Mouse (Mus musculus) CD4-positive, CD25-positive, alpha-beta regulatory T cell, adult 4 months (primary cell): ENCODE measurements around the gene Tshz2. TPM values are rescaled to one million over a fixed set of nuclear protein-coding genes. Genes with fewer than 3 reads are reported as not detected.
A peak's percentile ranks its signal among the peaks of the same experiment; 100 is the strongest.

Source experiments
- ATAC-seq: one replicate; pipeline ENCODE4 v1.8.0; 2017
- polyA plus RNA-seq, 2 experiments: library from polyadenylated mRNA; unstranded; fragments of 100-300 nt; shearing (Covaris generic); gene quantifications; one replicate each; pipeline ENCODE4 v1.2.1; 2017

Gene Tshz2
- polyA plus RNA-seq, 2 experiments from 2014 or later = 0.83 TPM; not detected in 1

- no peak for ATAC-seq
Measured at GRCm38 (mm10) chr2:170050651-170051050, 417.8 kb downstream of the Tshz2 start.

GRCm38 (mm10) chr2:170051441-170051840 lies 418.6 kb downstream of the Tshz2 start:
- no peak for ATAC-seq

- no peak for ATAC-seq
Measured at GRCm38 (mm10) chr2:170054943-170055342, 422.1 kb downstream of the Tshz2 start.

- ATAC-seq = peak; percentile 64
Measured at GRCm38 (mm10) chr2:170055413-170055812, 422.6 kb downstream of the Tshz2 start.

GRCm38 (mm10) chr2:170058774-170059173 lies 426.0 kb downstream of the Tshz2 start:
- ATAC-seq = no peak

- no peak for ATAC-seq
Measured at GRCm38 (mm10) chr2:170060066-170060465, 427.3 kb downstream of the Tshz2 start.

GRCm38 (mm10) chr2:170062378-170062777 lies 429.6 kb downstream of the Tshz2 start:
- no peak for ATAC-seq

GRCm38 (mm10) chr2:170069976-170070375 lies 437.2 kb downstream of the Tshz2 start:
- ATAC-seq = no peak

GRCm38 (mm10) chr2:170070641-170071241 lies 437.9 kb downstream of the Tshz2 start:
- no peak for ATAC-seq

- no peak for ATAC-seq
Measured at GRCm38 (mm10) chr2:170076941-170077490, 444.2 kb downstream of the Tshz2 start.

- no peak for ATAC-seq
Measured at GRCm38 (mm10) chr2:170078041-170078440, 445.2 kb downstream of the Tshz2 start.

- ATAC-seq = no peak
Measured at GRCm38 (mm10) chr2:170078442-170079017, 445.7 kb downstream of the Tshz2 start.

- no peak for ATAC-seq
Measured at GRCm38 (mm10) chr2:170091563-170092443, 459.0 kb downstream of the Tshz2 start.

- no peak for ATAC-seq
Measured at GRCm38 (mm10) chr2:170094220-170094619, 461.4 kb downstream of the Tshz2 start.

GRCm38 (mm10) chr2:170094871-170095270 lies 462.1 kb downstream of the Tshz2 start:
- no peak for ATAC-seq

- ATAC-seq = peak; percentile 68
Measured at GRCm38 (mm10) chr2:170101132-170101531, 468.3 kb downstream of the Tshz2 start.

GRCm38 (mm10) chr2:170101932-170102331 lies 469.1 kb downstream of the Tshz2 start:
- no peak for ATAC-seq

- no peak for ATAC-seq
Measured at GRCm38 (mm10) chr2:170103341-170103740, 470.5 kb downstream of the Tshz2 start.

GRCm38 (mm10) chr2:170103852-170104251 lies 471.0 kb downstream of the Tshz2 start:
- peak; percentile 69 for ATAC-seq

- peak; percentile 76 for ATAC-seq
Measured at GRCm38 (mm10) chr2:170104396-170104795, 471.6 kb downstream of the Tshz2 start.

- ATAC-seq = no peak
Measured at GRCm38 (mm10) chr2:170106000-170106399, 473.2 kb downstream of the Tshz2 start.

GRCm38 (mm10) chr2:170107791-170108190 lies 475.0 kb downstream of the Tshz2 start:
- no peak for ATAC-seq

GRCm38 (mm10) chr2:170109528-170109927 lies 476.7 kb downstream of the Tshz2 start:
- ATAC-seq = no peak
